Mouse (Mus musculus) kidney, adult 2 months (tissue): Measurements from ENCODE around the gene Snapc1.

Experiments
- CTCF ChIP-seq: fragments of 200-500 bp; conservative IDR thresholded peaks from 2 replicates; pipeline ENCODE4 v1.5.1; 2011; ENCODE audit warnings: low read depth, mild to moderate bottlenecking, control low read depth, low read length, moderate library complexity, mixed read lengths; ENCODE audit not compliant: insufficient read depth, insufficient read length
- POLR2A ChIP-seq: fragments of 200-500 bp; IDR thresholded peaks from one replicate; pipeline ENCODE4 v1.6.1; 2011; ENCODE audit warnings: low read depth, low read length, control low read depth

GRCm38 (mm10) chr12:73982533-73982932 lies 18.3 kb downstream of the Snapc1 start:
- TF ChIP-seq CTCF (no peak), POLR2A (no peak)
